Mouse (Mus musculus) stomach, postnatal 0 days (tissue): Measurements from ENCODE around the gene Kat6b.

Source experiments
- CTCF ChIP-seq: IDR thresholded peaks from 2 replicates; pipeline ENCODE4 v1.5.1; 2016; ENCODE audit warnings: antibody characterized with exemption, low read depth, mild to moderate bottlenecking, moderate library complexity
- EP300 ChIP-seq: optimal IDR thresholded peaks from 2 replicates; pipeline ENCODE3; 2016; ENCODE audit warnings: antibody characterized with exemption

DNA sequence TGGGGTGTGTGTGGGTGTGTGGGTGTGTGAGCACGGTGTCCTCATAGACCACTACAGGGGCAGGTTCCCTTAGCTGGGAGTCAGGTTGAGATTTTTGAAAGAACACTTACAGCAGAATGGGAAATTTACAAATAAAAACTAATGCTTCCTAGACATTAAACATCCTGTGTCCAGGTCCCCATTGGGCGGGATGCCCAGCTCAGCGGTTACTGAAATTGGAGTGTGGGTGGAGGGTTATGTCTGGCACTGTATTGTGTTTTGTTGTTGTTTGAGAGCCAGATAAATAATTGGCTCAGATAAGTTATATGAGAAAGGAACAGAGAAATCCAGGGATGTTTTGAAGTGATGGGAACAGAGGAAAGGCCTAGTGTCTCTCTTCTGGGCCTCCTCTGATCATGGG lies 209.8 kb downstream of the Kat6b start:
- TF ChIP-seq CTCF: no peak
- no peak for TF ChIP-seq EP300
